In genomic region chr11:115448075-115448474, GRCm38 (mm10) we compare ENCODE assay signal across 19 mouse cellular contexts. TPM values are rescaled to one million over a fixed set of nuclear protein-coding genes. Genes with fewer than 3 reads are reported as not detected.
DNase-seq lines count a peak whose midpoint lies in the region; ATAC-seq and TF ChIP-seq lines count a peak whose summit lies in the region.
"Had no signal": no experiment of that assay in that cellular context is flagged by ENCODE, and none has a peak within 500 bp of the region (broad histone marks: within the 10 kb centered on the region; RNA-seq: fewer than 3 reads in every experiment).

No protein-coding gene starts in this region.

- 70% methylated on average over 16 of the region's 16 CpGs for WGBS in liver, embryonic 16.5 days (ENCODE audit: insufficient replicate concordance)
- 86% methylated on average over 16 of the region's 16 CpGs for WGBS in forebrain, embryonic 15.5 days

- peak overlapping the region; percentile 30; the same call in 1 of the 2 replicates for H3K4me2 ChIP-seq in liver, embryonic 16.5 days (ENCODE audit: low read depth, low read length)
- no peak overlapping the region for H3K4me2 ChIP-seq in forebrain, embryonic 15.5 days (replicated peaks)
- H3K4me2 ChIP-seq: midbrain, embryonic 12.5 days had no signal

- ATAC-seq in liver, embryonic 16.5 days (ENCODE audit: low read depth) = peak; percentile 72
- ATAC-seq in forebrain, embryonic 15.5 days (replicated peaks) = no peak
- ATAC-seq: activated CD4-positive, CD25-positive, alpha-beta regulatory T cell, adult 4 months; lung, postnatal 0 days had no signal

- DNase-seq in ES-E14 (ENCODE audit: low read depth, low spot score) = no peak
- DNase-seq in kidney, adult 11 months = peak; percentile 80
- peak; percentile 77 for DNase-seq in kidney, postnatal 14 days
- DNase-seq in adrenal gland, postnatal 14 days = no peak
- DNase-seq in cerebellum, postnatal 10 days = no peak
- no peak for DNase-seq in adrenal gland, adult 2 months
- DNase-seq: cerebellum, adult 2 months; embryo, embryonic 11 days; heart, postnatal 36 days; layer of hippocampus, postnatal 36 days; right cerebral cortex, adult 18-20 months had no signal

- H3K27ac ChIP-seq in ES-E14 (ENCODE audit: insufficient read depth, low read depth, low read length, poor library complexity, severe bottlenecking) = no peak overlapping the region
- peak overlapping the region; percentile 58 for H3K27ac ChIP-seq in liver, embryonic 16.5 days (ENCODE audit: low read length)
- no peak overlapping the region for H3K27ac ChIP-seq in forebrain, embryonic 15.5 days (replicated peaks)
- H3K27ac ChIP-seq: midbrain, embryonic 12.5 days had no signal

- in situ Hi-C loops in ES-E14 (cut with MboI; ENCODE audit: low sequenced_read_pairs in 2 of 2, unreplicated experiment in 2 of 2) = no loop called here

- H3K4me3 ChIP-seq in ES-E14 (ENCODE audit: insufficient read depth in 1 of 2, low read depth in 1 of 2, low read length in 2 of 2, poor library complexity in 1 of 2, severe bottlenecking in 1 of 2) = peak overlapping the region; percentile 51 to 52
- peak overlapping the region; percentile 23; the same call in 1 of the 2 replicates for H3K4me3 ChIP-seq in liver, embryonic 16.5 days (ENCODE audit: low read depth, low read length)
- no peak overlapping the region for H3K4me3 ChIP-seq in forebrain, embryonic 15.5 days
- H3K4me3 ChIP-seq: midbrain, embryonic 12.5 days; myocyte had no signal

- peak overlapping the region; percentile 42; the same call in 1 of the 2 replicates for H3K9ac ChIP-seq in ES-E14 (ENCODE audit: insufficient read depth, low read depth, low read length, poor library complexity, severe bottlenecking)
- no peak overlapping the region for H3K9ac ChIP-seq in liver, embryonic 16.5 days (ENCODE audit: low read depth, low read length)
- H3K9ac ChIP-seq in forebrain, embryonic 15.5 days (replicated peaks) = no peak overlapping the region
- H3K9ac ChIP-seq: midbrain, embryonic 12.5 days had no signal

- H3K36me3 ChIP-seq in ES-E14 (ENCODE audit: control insufficient read depth, insufficient read depth, low read length, poor library complexity, severe bottlenecking) = no peaks in the 10 kb centered on the region
- no peaks in the 10 kb centered on the region for H3K36me3 ChIP-seq in liver, embryonic 16.5 days (ENCODE audit: control insufficient read depth, insufficient read depth)
- H3K36me3 ChIP-seq in forebrain, embryonic 15.5 days = no peaks in the 10 kb centered on the region
- H3K36me3 ChIP-seq: midbrain, embryonic 12.5 days had no signal

- H3K4me1 ChIP-seq in ES-E14 (ENCODE audit: control insufficient read depth in 2 of 2, insufficient read depth in 2 of 2, low read length in 2 of 2, poor library complexity in 1 of 2) = peaks cover 0 to 1% of the 10 kb centered on the region in 2 experiments; a peak in 1 of 4 replicates
- no peaks in the 10 kb centered on the region; the same call in 1 of the 2 replicates for H3K4me1 ChIP-seq in liver, embryonic 16.5 days (ENCODE audit: control insufficient read depth, low read depth, low read length)
- no peaks in the 10 kb centered on the region for H3K4me1 ChIP-seq in forebrain, embryonic 15.5 days
- H3K4me1 ChIP-seq: midbrain, embryonic 12.5 days had no signal

- H3K27me3 ChIP-seq in liver, embryonic 16.5 days (ENCODE audit: control insufficient read depth, insufficient read depth, low read depth, low read length) = no peaks in the 10 kb centered on the region
- no peaks in the 10 kb centered on the region for H3K27me3 ChIP-seq in forebrain, embryonic 15.5 days
- H3K27me3 ChIP-seq: midbrain, embryonic 12.5 days had no signal

- H3K9me3 ChIP-seq in ES-E14 (ENCODE audit: control insufficient read depth, insufficient read depth, low read depth, low read length) = no peaks in the 10 kb centered on the region
- no peaks in the 10 kb centered on the region for H3K9me3 ChIP-seq in liver, embryonic 16.5 days (replicated peaks; ENCODE audit: control insufficient read depth, low read length)
- no peaks in the 10 kb centered on the region for H3K9me3 ChIP-seq in forebrain, embryonic 15.5 days
- H3K9me3 ChIP-seq: midbrain, embryonic 12.5 days had no signal

TF ChIP-seq in ES-E14, 5 proteins besides CTCF, POLR2A, EP300 and RAD21:
- TF ChIP-seq ZNF384 (IDR thresholded peaks at IDR 0.05; ENCODE audit: low read depth, low read length) (no peak), CHD2 (IDR thresholded peaks at IDR 0.05; ENCODE audit: low read depth, low read length) (no peak), ZC3H11A (IDR thresholded peaks at IDR 0.05; ENCODE audit: borderline replicate concordance, low read depth, low read length) (no peak)

RNA-seq across cellular contexts. Expression of gene Trim80, which starts 7.7 kb away (rescaled TPM):
- 0.31 and 0.58 TPM in 2 replicates for total RNA-seq in ES-E14 (2012; rRNA removed)
- 0.84 and 1.1 TPM in 2 replicates for polyA plus RNA-seq in liver, embryonic 16.5 days (2015; fragmentation: Nextera tagmentation; extraction: Ambion mirVana)
- total RNA-seq in adrenal gland, postnatal 14 days (2021) = not detected in 2 replicates
- not detected in 2 replicates for polyA plus RNA-seq in forebrain, embryonic 15.5 days (2015; fragmentation: Nextera tagmentation; extraction: Ambion mirVana)
- total RNA-seq in adrenal gland, adult 2 months (2021) = under 1 TPM; 0.14 to 0.52 TPM
- 0.55 and 0.59 TPM in 2 replicates for polyA plus RNA-seq in adrenal gland, adult 2 months (2012; rRNA removed)
- total RNA-seq: gastrocnemius, adult 18-20 months; heart, postnatal 36 days; layer of hippocampus, postnatal 36 days had no signal
- polyA plus RNA-seq: activated CD4-positive, CD25-positive, alpha-beta regulatory T cell, adult 4 months; limb, embryonic 11.5 days; lung, postnatal 0 days; midbrain, embryonic 12.5 days; myocyte had no signal

RNA-seq across cellular contexts. Expression of gene Slc16a5, which starts 14.2 kb away (rescaled TPM):
- 1.1 and 1.6 TPM in 2 replicates for total RNA-seq in ES-E14 (2012; rRNA removed)
- 0.21 and 0.51 TPM in 2 replicates for polyA plus RNA-seq in liver, embryonic 16.5 days (2015; fragmentation: Nextera tagmentation; extraction: Ambion mirVana)
- total RNA-seq in adrenal gland, postnatal 14 days (2021) = 1.2 and 1.3 TPM in 2 replicates
- polyA plus RNA-seq in forebrain, embryonic 15.5 days (2015; fragmentation: Nextera tagmentation; extraction: Ambion mirVana) = 0.10 TPM in 1 of 2 replicates, not detected in the other
- under 1 TPM in 1 of 2 experiments, not detected in 1; 0.26 TPM for total RNA-seq in adrenal gland, adult 2 months (2021)
- polyA plus RNA-seq in adrenal gland, adult 2 months (2012; rRNA removed) = 0.32 TPM in 1 of 2 replicates, not detected in the other
- total RNA-seq: gastrocnemius, adult 18-20 months; heart, postnatal 36 days; layer of hippocampus, postnatal 36 days had no signal

RNA-seq across cellular contexts. Expression of gene Armc7, which starts 27.4 kb away (rescaled TPM):
- 4.8 and 5.0 TPM in 2 replicates for total RNA-seq in ES-E14 (2012; rRNA removed)
- 3.7 TPM in 2 replicates for polyA plus RNA-seq in liver, embryonic 16.5 days (2015; fragmentation: Nextera tagmentation; extraction: Ambion mirVana)
- 6.9 and 9.1 TPM in 2 replicates for total RNA-seq in adrenal gland, postnatal 14 days (2021)
- 15.6 and 16.1 TPM in 2 replicates for polyA plus RNA-seq in forebrain, embryonic 15.5 days (2015; fragmentation: Nextera tagmentation; extraction: Ambion mirVana)
- total RNA-seq in adrenal gland, adult 2 months (2021) = 10 to 100 TPM in 1 of 2 experiments, 1 to 10 TPM in 1; 6.3 to 11.5 TPM
- 17.1 and 17.8 TPM in 2 replicates for polyA plus RNA-seq in adrenal gland, adult 2 months (2012; rRNA removed)

RNA-seq across cellular contexts. Expression of gene Kctd2, which starts 28.1 kb away (rescaled TPM):
- 14.0 and 19.5 TPM in 2 replicates for total RNA-seq in ES-E14 (2012; rRNA removed)
- polyA plus RNA-seq in liver, embryonic 16.5 days (2015; fragmentation: Nextera tagmentation; extraction: Ambion mirVana) = 0.70 and 1.0 TPM in 2 replicates
- total RNA-seq in adrenal gland, postnatal 14 days (2021) = 39.1 and 45.2 TPM in 2 replicates
- 23.6 and 26.3 TPM in 2 replicates for polyA plus RNA-seq in forebrain, embryonic 15.5 days (2015; fragmentation: Nextera tagmentation; extraction: Ambion mirVana)
- total RNA-seq in adrenal gland, adult 2 months (2021) = 10 to 100 TPM; 52.1 to 72.0 TPM
- 62.9 and 80.0 TPM in 2 replicates for polyA plus RNA-seq in adrenal gland, adult 2 months (2012; rRNA removed)

RNA-seq across cellular contexts. Expression of gene Atp5h, which starts 28.3 kb away (rescaled TPM):
- total RNA-seq in ES-E14 (2012; rRNA removed) = 275 and 342 TPM in 2 replicates
- polyA plus RNA-seq in liver, embryonic 16.5 days (2015; fragmentation: Nextera tagmentation; extraction: Ambion mirVana) = 482 and 528 TPM in 2 replicates
- total RNA-seq in adrenal gland, postnatal 14 days (2021) = 857 and 919 TPM in 2 replicates
- 722 and 770 TPM in 2 replicates for polyA plus RNA-seq in forebrain, embryonic 15.5 days (2015; fragmentation: Nextera tagmentation; extraction: Ambion mirVana)
- 100 to 1,000 TPM; 734 to 761 TPM for total RNA-seq in adrenal gland, adult 2 months (2021)
- 14.2 and 14.9 TPM in 2 replicates for polyA plus RNA-seq in adrenal gland, adult 2 months (2012; rRNA removed)

Comparison
In these comparisons a context has a peak if more than half of its experiments do, and no peak if none do; other contexts are left out.
1. DNase-seq: peak in kidney, adult 11 months (single experiment) and kidney, postnatal 14 days (single experiment); none in ES-E14 (single experiment), adrenal gland, postnatal 14 days (single experiment), cerebellum, postnatal 10 days (0 of 2) and adrenal gland, adult 2 months (single experiment).